Mouse (Mus musculus): ENCODE measurements around the gene Ndc80. TPM values are rescaled to one million over a fixed set of nuclear protein-coding genes. Genes with fewer than 3 reads are reported as not detected.

Gene Ndc80
- polyA plus RNA-seq, 1 experiment from 2014 or later: 50.8 TPM

GRCm38 (mm10) chr17:71486231-71486851 lies 40.3 kb downstream of the Ndc80 start:
- Histone ChIP-seq H3K9me3 (ENCODE audit: control insufficient read depth, low read length) (no peaks in the 10 kb centered on the region), H3K4me1 (replicated peaks; ENCODE audit: control insufficient read depth, insufficient read depth, low read length) (no peaks in the 10 kb centered on the region), H3K4me3 (ENCODE audit: low read depth, low read length) (no peak overlapping the region), H3K27ac (ENCODE audit: low read depth, low read length) (no peak overlapping the region), H3K36me3 (ENCODE audit: control insufficient read depth, insufficient read depth, low read length) (no peaks in the 10 kb centered on the region), H3K4me2 (replicated peaks; ENCODE audit: low read depth, low read length) (no peak overlapping the region), H3K27me3 (ENCODE audit: control insufficient read depth, insufficient read depth, low read length) (no peaks in the 10 kb centered on the region), H3K9ac (ENCODE audit: low read depth, low read length) (no peak overlapping the region)
- 56% methylated on average over 8 of the region's 8 CpGs for WGBS
- no peak for ATAC-seq (ENCODE audit: low FRiP score)
- DNase-seq (ENCODE audit: low spot score): no peak

GRCm38 (mm10) chr17:71485791-71486230 lies 40.8 kb downstream of the Ndc80 start:
- H3K9me3 ChIP-seq (ENCODE audit: control insufficient read depth, low read length): no peaks in the 10 kb centered on the region
- ATAC-seq (ENCODE audit: low FRiP score) (no peak), DNase-seq (ENCODE audit: low spot score) (no peak)
- H3K36me3 ChIP-seq (ENCODE audit: control insufficient read depth, insufficient read depth, low read length): no peaks in the 10 kb centered on the region
- H3K9ac ChIP-seq (ENCODE audit: low read depth, low read length): no peak overlapping the region
- WGBS: 73% methylated on average over 12 of the region's 12 CpGs
- H3K4me1 ChIP-seq (replicated peaks; ENCODE audit: control insufficient read depth, insufficient read depth, low read length): no peaks in the 10 kb centered on the region
- H3K4me3 ChIP-seq (ENCODE audit: low read depth, low read length): no peak overlapping the region
- H3K4me2 ChIP-seq (replicated peaks; ENCODE audit: low read depth, low read length): no peak overlapping the region
- H3K27ac ChIP-seq (ENCODE audit: low read depth, low read length): no peak overlapping the region
- H3K27me3 ChIP-seq (ENCODE audit: control insufficient read depth, insufficient read depth, low read length): no peaks in the 10 kb centered on the region

- WGBS: 93% methylated on average over 5 of the region's 5 CpGs
These were observed 41.9 kb downstream of the Ndc80 start for GRCm38 (mm10) chr17:71484711-71485110.

GRCm38 (mm10) chr17:71483418-71484060 lies 43.1 kb downstream of the Ndc80 start:
- Histone ChIP-seq H3K4me1 (replicated peaks; ENCODE audit: control insufficient read depth, insufficient read depth, low read length) (no peaks in the 10 kb centered on the region), H3K36me3 (ENCODE audit: control insufficient read depth, insufficient read depth, low read length) (no peaks in the 10 kb centered on the region), H3K27me3 (ENCODE audit: control insufficient read depth, insufficient read depth, low read length) (no peaks in the 10 kb centered on the region), H3K4me2 (replicated peaks; ENCODE audit: low read depth, low read length) (no peak overlapping the region), H3K9me3 (ENCODE audit: control insufficient read depth, low read length) (no peaks in the 10 kb centered on the region), H3K9ac (ENCODE audit: low read depth, low read length) (no peak overlapping the region), H3K4me3 (ENCODE audit: low read depth, low read length) (no peak overlapping the region), H3K27ac (ENCODE audit: low read depth, low read length) (no peak overlapping the region)
- 83% methylated on average over 7 of the region's 7 CpGs for WGBS
- ATAC-seq (ENCODE audit: low FRiP score) (no peak), DNase-seq (ENCODE audit: low spot score) (no peak)

More at GRCm38 (mm10) chr17:71484711-71485110, 41.9 kb downstream of the Ndc80 start:
- DNase-seq (ENCODE audit: low spot score) (no peak), ATAC-seq (ENCODE audit: low FRiP score) (no peak)
- Histone ChIP-seq H3K4me1 (replicated peaks; ENCODE audit: control insufficient read depth, insufficient read depth, low read length) (no peaks in the 10 kb centered on the region), H3K27me3 (ENCODE audit: control insufficient read depth, insufficient read depth, low read length) (no peaks in the 10 kb centered on the region), H3K9me3 (ENCODE audit: control insufficient read depth, low read length) (no peaks in the 10 kb centered on the region), H3K27ac (ENCODE audit: low read depth, low read length) (no peak overlapping the region), H3K4me2 (replicated peaks; ENCODE audit: low read depth, low read length) (no peak overlapping the region), H3K9ac (ENCODE audit: low read depth, low read length) (no peak overlapping the region), H3K36me3 (ENCODE audit: control insufficient read depth, insufficient read depth, low read length) (no peaks in the 10 kb centered on the region), H3K4me3 (ENCODE audit: low read depth, low read length) (no peak overlapping the region)

- no peak overlapping the region for H3K9ac ChIP-seq (ENCODE audit: low read depth, low read length)
- no peaks in the 10 kb centered on the region for H3K36me3 ChIP-seq (ENCODE audit: control insufficient read depth, insufficient read depth, low read length)
- no peaks in the 10 kb centered on the region for H3K27me3 ChIP-seq (ENCODE audit: control insufficient read depth, insufficient read depth, low read length)
- ATAC-seq (ENCODE audit: low FRiP score) (no peak), DNase-seq (ENCODE audit: low spot score) (no peak)
- no peak overlapping the region for H3K4me2 ChIP-seq (replicated peaks; ENCODE audit: low read depth, low read length)
- H3K27ac ChIP-seq (ENCODE audit: low read depth, low read length): no peak overlapping the region
- H3K4me3 ChIP-seq (ENCODE audit: low read depth, low read length): no peak overlapping the region
- no peaks in the 10 kb centered on the region for H3K4me1 ChIP-seq (replicated peaks; ENCODE audit: control insufficient read depth, insufficient read depth, low read length)
- H3K9me3 ChIP-seq (ENCODE audit: control insufficient read depth, low read length): no peaks in the 10 kb centered on the region
- WGBS: 71% methylated on average over 5 of the region's 5 CpGs
These were observed 47.2 kb downstream of the Ndc80 start for GRCm38 (mm10) chr17:71479381-71479901.

- Histone ChIP-seq H3K27ac (ENCODE audit: low read depth, low read length) (no peak overlapping the region), H3K36me3 (ENCODE audit: control insufficient read depth, insufficient read depth, low read length) (no peaks in the 10 kb centered on the region), H3K4me2 (replicated peaks; ENCODE audit: low read depth, low read length) (no peak overlapping the region), H3K9ac (ENCODE audit: low read depth, low read length) (no peak overlapping the region), H3K4me1 (replicated peaks; ENCODE audit: control insufficient read depth, insufficient read depth, low read length) (0 out of 2 replicates have a peak, but pooled peaks cover 2% of the 10 kb centered on the region), H3K9me3 (ENCODE audit: control insufficient read depth, low read length) (no peaks in the 10 kb centered on the region), H3K4me3 (ENCODE audit: low read depth, low read length) (no peak overlapping the region), H3K27me3 (ENCODE audit: control insufficient read depth, insufficient read depth, low read length) (no peaks in the 10 kb centered on the region)
- WGBS: 95% methylated on average over 8 of the region's 8 CpGs
- no peak for DNase-seq (ENCODE audit: low spot score)
- ATAC-seq (ENCODE audit: low FRiP score): no peak
These were observed 49.2 kb downstream of the Ndc80 start for GRCm38 (mm10) chr17:71477481-71477880.

- H3K9ac ChIP-seq (ENCODE audit: low read depth, low read length): no peak overlapping the region
- no peaks in the 10 kb centered on the region for H3K36me3 ChIP-seq (ENCODE audit: control insufficient read depth, insufficient read depth, low read length)
- H3K4me3 ChIP-seq (ENCODE audit: low read depth, low read length): no peak overlapping the region; the same call in 1 of the 2 replicates
- no peak overlapping the region for H3K27ac ChIP-seq (ENCODE audit: low read depth, low read length)
- ATAC-seq (ENCODE audit: low FRiP score): no peak
- DNase-seq (ENCODE audit: low spot score): no peak
- peak overlapping the region; percentile 56; the same call in 1 of the 2 replicates for H3K4me2 ChIP-seq (replicated peaks; ENCODE audit: low read depth, low read length)
- no peaks in the 10 kb centered on the region for H3K9me3 ChIP-seq (ENCODE audit: control insufficient read depth, low read length)
- 82% methylated on average over 7 of the region's 7 CpGs for WGBS
- H3K27me3 ChIP-seq (ENCODE audit: control insufficient read depth, insufficient read depth, low read length): no peaks in the 10 kb centered on the region
- 0 out of 2 replicates have a peak, but pooled peaks cover 2% of the 10 kb centered on the region for H3K4me1 ChIP-seq (replicated peaks; ENCODE audit: control insufficient read depth, insufficient read depth, low read length)
These were observed 50.2 kb downstream of the Ndc80 start for GRCm38 (mm10) chr17:71476346-71477020.

- DNase-seq (ENCODE audit: low spot score) (peak; percentile 86), ATAC-seq (ENCODE audit: low FRiP score) (no peak; the same call in none of the 2 replicates)
- 0 out of 2 replicates have a peak, but pooled peaks cover 2% of the 10 kb centered on the region for H3K4me1 ChIP-seq (replicated peaks; ENCODE audit: control insufficient read depth, insufficient read depth, low read length)
- H3K4me3 ChIP-seq (ENCODE audit: low read depth, low read length): peak overlapping the region; percentile 84
- peak overlapping the region; percentile 96 for H3K9ac ChIP-seq (ENCODE audit: low read depth, low read length)
- peak overlapping the region; percentile 97 for H3K27ac ChIP-seq (ENCODE audit: low read depth, low read length)
- peak overlapping the region; percentile 56 for H3K4me2 ChIP-seq (replicated peaks; ENCODE audit: low read depth, low read length)
- no peaks in the 10 kb centered on the region for H3K36me3 ChIP-seq (ENCODE audit: control insufficient read depth, insufficient read depth, low read length)
- no peaks in the 10 kb centered on the region for H3K9me3 ChIP-seq (ENCODE audit: control insufficient read depth, low read length)
- WGBS: under 1% methylated on average over 31 of the region's 31 CpGs
- no peaks in the 10 kb centered on the region for H3K27me3 ChIP-seq (ENCODE audit: control insufficient read depth, insufficient read depth, low read length)
These were observed 51.0 kb downstream of the Ndc80 start for GRCm38 (mm10) chr17:71475705-71476089.
